Mouse (Mus musculus) liver, adult 2 months (tissue): Measurements from ENCODE around the gene Micu1.

Source experiments
- CTCF ChIP-seq: fragments of 200-500 bp; IDR thresholded peaks from 2 replicates; pipeline ENCODE4 v1.5.1; 2011; ENCODE audit warnings: low read depth, low read length, control low read depth
- POLR2A ChIP-seq: fragments of 200-500 bp; IDR thresholded peaks from 2 replicates; pipeline ENCODE4 v1.6.1; 2011; ENCODE audit warnings: low read length, control low read depth; ENCODE audit not compliant: insufficient read depth; ENCODE audit errors: extremely low read depth

GRCm38 (mm10) chr10:59814505-59815155 is 112.4 kb downstream of the Micu1 start:
- TF ChIP-seq CTCF (peak; percentile 89), POLR2A (no peak)
